Mouse (Mus musculus): Measurements from ENCODE around the gene Gfi1b.

DNA sequence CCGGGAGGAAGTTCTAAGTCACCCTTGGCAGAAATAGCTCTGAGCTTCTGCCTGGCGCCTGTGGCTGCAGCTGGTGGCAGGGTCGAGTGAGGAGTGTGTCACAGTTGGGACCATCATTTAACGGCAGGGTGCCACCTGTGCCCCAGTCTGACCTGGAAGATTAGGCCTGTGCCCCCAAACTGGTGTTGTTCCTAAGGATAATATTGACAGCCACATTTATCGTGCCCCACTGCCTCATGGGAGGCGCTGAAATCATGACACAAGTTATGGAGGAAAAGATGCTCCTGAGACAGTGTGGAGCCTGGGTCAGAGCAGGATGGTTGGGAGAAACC lies 22.2 kb downstream of the Gfi1b start:
- TF ChIP-seq CTCF (IDR thresholded peaks at IDR 0.05; ENCODE audit: low read depth), result no peak
- TF ChIP-seq EP300 (IDR thresholded peaks at IDR 0.05; ENCODE audit: low read depth), result 0 out of 2 replicates have a peak, but pooled peaks have one; percentile 48
